Mouse (Mus musculus) CD4-positive, CD25-positive, alpha-beta regulatory T cell, adult 4 months (primary cell): ENCODE measurements around the gene Olfr1055. TPM values are rescaled to one million over a fixed set of nuclear protein-coding genes. Genes with fewer than 3 reads are reported as not detected.
"Not testable (repeated sequence)": the region's sequence is repeated elsewhere in the genome, so short reads cannot be mapped to it uniquely, and the experiment has no call there.

Source experiments
- ATAC-seq: one replicate; pipeline ENCODE4 v1.8.0; 2017
- polyA plus RNA-seq, 2 experiments: library from polyadenylated mRNA; unstranded; fragments of 100-300 nt; shearing (Covaris generic); gene quantifications; one replicate each; pipeline ENCODE4 v1.2.1; 2017

Gene Olfr1055
- polyA plus RNA-seq = not detected

DNA sequence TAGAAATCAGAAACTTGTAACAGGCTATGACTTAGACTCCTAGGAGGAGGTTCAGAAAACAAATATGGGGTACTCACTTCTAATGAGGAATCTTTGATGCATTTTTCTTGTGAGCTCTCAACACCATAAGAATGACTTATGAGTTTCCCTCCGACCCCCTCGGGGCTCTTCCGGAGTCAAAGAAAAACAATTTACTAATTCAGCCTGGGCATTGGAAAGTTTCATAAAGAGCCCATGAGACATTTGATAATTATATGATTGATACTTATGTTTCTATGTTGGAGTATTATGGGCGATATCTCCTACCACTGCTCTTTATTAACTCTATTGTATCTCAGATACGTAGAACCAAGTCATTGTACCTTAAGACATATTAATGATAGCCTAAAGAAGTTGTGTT is at the start of gene Olfr1055:
TSS of gene Olfr1055 (minus strand) at position 101 of the 400 bp plus-strand sequence.
- ATAC-seq = no peak

GRCm38 (mm10) chr2:86395114-86395513 is 45.0 kb upstream of the Olfr1055 start:
- no peak for ATAC-seq

GRCm38 (mm10) chr2:86388461-86388860 is 38.4 kb upstream of the Olfr1055 start, which contains the start of gene Olfr1058:
TSS of gene Olfr1058 (minus strand) at chr2:86388561.
- ATAC-seq = not testable (repeated sequence)

DNA sequence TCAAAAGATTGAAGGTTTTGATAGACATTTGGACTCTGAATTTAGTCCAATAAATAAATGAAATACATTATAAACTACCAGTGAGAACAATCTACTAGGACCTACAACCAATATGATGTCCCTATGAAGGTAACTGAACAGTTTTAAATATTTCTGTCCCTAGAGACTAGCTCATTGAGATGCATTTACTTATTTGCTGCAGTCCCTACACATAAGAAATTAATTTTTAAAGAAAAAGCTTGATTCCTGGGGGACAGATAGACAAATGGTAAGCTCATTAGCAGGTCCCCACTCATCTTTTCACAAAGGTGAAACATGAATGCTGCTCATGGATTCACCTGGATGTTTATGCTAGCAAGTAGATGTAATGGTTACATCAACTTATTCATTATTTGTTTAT is 28.2 kb upstream of the Olfr1055 start, which contains the start of gene Olfr1057:
TSS of gene Olfr1057 (minus strand) at position 101 of the 400 bp plus-strand sequence.
- no peak for ATAC-seq

DNA sequence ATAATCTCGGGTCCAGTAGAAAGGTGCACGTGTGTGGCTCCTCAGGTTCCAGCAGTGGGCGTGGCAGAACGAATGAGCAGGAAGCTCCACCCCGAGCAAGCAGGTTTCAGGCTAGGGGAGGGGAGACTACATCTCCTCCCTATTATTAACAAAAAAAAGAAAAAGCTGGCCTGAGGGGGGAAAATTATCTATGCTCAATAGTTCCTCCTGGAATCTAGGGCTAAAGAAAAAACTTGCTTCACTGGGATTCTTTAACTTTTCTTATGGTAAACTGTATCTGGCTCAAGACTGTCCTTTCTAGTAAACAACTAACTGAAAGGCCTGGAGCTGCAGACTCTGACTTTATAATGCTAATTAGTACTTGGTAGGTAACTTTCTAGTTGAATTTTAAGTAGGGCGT is 16.3 kb upstream of the Olfr1055 start:
- ATAC-seq = not testable (repeated sequence)

GRCm38 (mm10) chr2:86362369-86362768 is 12.3 kb upstream of the Olfr1055 start, which contains the start of gene Olfr1056:
TSS of gene Olfr1056 (minus strand) at chr2:86362469.
- ATAC-seq = no peak

- ATAC-seq = not testable (repeated sequence)
These were observed 1.7 kb upstream of the Olfr1055 start for GRCm38 (mm10) chr2:86351751-86352150.

- no peak for ATAC-seq
These were observed 14.8 kb downstream of the Olfr1055 start, which contains the start of gene Olfr1054 for GRCm38 (mm10) chr2:86335333-86335732. TSS of gene Olfr1054 (minus strand) at chr2:86335433.

- ATAC-seq = no peak
These were observed 34.9 kb downstream of the Olfr1055 start, which contains the start of gene Olfr1053 for GRCm38 (mm10) chr2:86315184-86315583. TSS of gene Olfr1053 (minus strand) at chr2:86315284.

Other genes with a start within 250 kb of the Olfr1055 start
- gene Olfr1039, start 214.4 kb downstream of the Olfr1055 start, polyA plus RNA-seq = not detected
- not detected for gene Olfr1040, start 203.6 kb downstream of the Olfr1055 start, polyA plus RNA-seq
- not detected for gene Olfr1042, start 188.4 kb downstream of the Olfr1055 start, polyA plus RNA-seq
- not detected for gene Olfr1043, start 182.8 kb downstream of the Olfr1055 start, polyA plus RNA-seq
- not detected for gene Olfr1044, start 172.5 kb downstream of the Olfr1055 start, polyA plus RNA-seq
- not detected for gene Olfr52, start 164.6 kb downstream of the Olfr1055 start, polyA plus RNA-seq
- not detected for gene Olfr1045, start 147.3 kb downstream of the Olfr1055 start, polyA plus RNA-seq
- not detected for gene Olfr1046, start 131.0 kb downstream of the Olfr1055 start, polyA plus RNA-seq
- not detected for gene Olfr1047, start 118.9 kb downstream of the Olfr1055 start, polyA plus RNA-seq
- not detected for gene Olfr1048, start 110.0 kb downstream of the Olfr1055 start, polyA plus RNA-seq
- not detected for gene Olfr1049, start 92.0 kb downstream of the Olfr1055 start, polyA plus RNA-seq
- gene Olfr1051, start 71.2 kb downstream of the Olfr1055 start, polyA plus RNA-seq = not detected
- gene Olfr1052, start 57.8 kb downstream of the Olfr1055 start, polyA plus RNA-seq = under 1 TPM in 1 of 2 experiments, not detected in 1; 0.48 TPM
- gene Olfr1053, start 35.0 kb downstream of the Olfr1055 start, polyA plus RNA-seq = not detected
- not detected for gene Olfr1054, start 14.9 kb downstream of the Olfr1055 start, polyA plus RNA-seq
- not detected for gene Olfr1056, start 12.2 kb upstream of the Olfr1055 start, polyA plus RNA-seq
- not detected for gene Olfr1057, start 28.1 kb upstream of the Olfr1055 start, polyA plus RNA-seq
- gene Olfr1058, start 38.3 kb upstream of the Olfr1055 start, polyA plus RNA-seq = not detected
- not detected for gene Olfr1061, start 63.8 kb upstream of the Olfr1055 start, polyA plus RNA-seq
- not detected for gene Olfr1062, start 76.5 kb upstream of the Olfr1055 start, polyA plus RNA-seq
- gene Olfr1065, start 100.3 kb upstream of the Olfr1055 start, polyA plus RNA-seq = not detected
- gene Olfr1066, start 106.0 kb upstream of the Olfr1055 start, polyA plus RNA-seq = not detected
- gene Olfr228, start 137.1 kb upstream of the Olfr1055 start, polyA plus RNA-seq = not detected
- not detected for gene Olfr1076, start 158.2 kb upstream of the Olfr1055 start, polyA plus RNA-seq
- gene Olfr1079, start 192.2 kb upstream of the Olfr1055 start, polyA plus RNA-seq = not detected
- not detected for gene Olfr1080, start 208.0 kb upstream of the Olfr1055 start, polyA plus RNA-seq
- not detected for gene Olfr1082, start 248.7 kb upstream of the Olfr1055 start, polyA plus RNA-seq